Mouse (Mus musculus) erythroblast, embryonic 14.5 days (primary cell): ENCODE results near the gene Crtc1. TPM values are rescaled to one million over a fixed set of nuclear protein-coding genes. Genes with fewer than 3 reads are reported as not detected.

ENCODE experiments used
- H3K27me3 ChIP-seq: 2 replicates; pipeline ENCODE4 v1.6.1; 2012; ENCODE audit warnings: inconsistent platforms; ENCODE audit not compliant: control insufficient read depth
- H3K36me3 ChIP-seq: 2 replicates; pipeline ENCODE4 v1.6.1; 2012; ENCODE audit warnings: mild to moderate bottlenecking, inconsistent platforms; ENCODE audit not compliant: control insufficient read depth
- H3K4me1 ChIP-seq: 2 replicates; pipeline ENCODE4 v1.6.1; 2012; ENCODE audit warnings: inconsistent platforms; ENCODE audit not compliant: control insufficient read depth
- H3K4me3 ChIP-seq: replicated peaks from 2 replicates; pipeline ENCODE3; 2012; ENCODE audit warnings: moderate library complexity, mild to moderate bottlenecking, inconsistent platforms
- H3K9me3 ChIP-seq: 2 replicates; pipeline ENCODE4 v1.6.1; 2012; ENCODE audit warnings: low read length, inconsistent platforms, mixed read lengths; ENCODE audit not compliant: control insufficient read depth
- GATA1 ChIP-seq: IDR thresholded peaks from 2 replicates; pipeline ENCODE4 v1.6.1; 2012; ENCODE audit warnings: low read length, inconsistent platforms, mixed read lengths
- TAL1 ChIP-seq: IDR thresholded peaks from 3 replicates; pipeline ENCODE4 v1.6.1; 2012; ENCODE audit warnings: low read length, inconsistent platforms, mixed read lengths
- polyA plus RNA-seq: library from polyadenylated mRNA; stranded (reverse); fragments of >175 nt; gene quantifications from 2 replicates; pipeline ENCODE4 v1.2.3, GENCODE M21; 2012

The Crtc1 gene
- polyA plus RNA-seq, 1 experiment, result 1.8 TPM

GRCm38 (mm10) chr8:70476333-70477268 lies 37.2 kb upstream of the Crtc1 start, which contains the start of gene Klhl26:
Gene Klhl26, minus strand, starts transcription at chr8:70476968.
- Histone ChIP-seq H3K4me1 (peaks cover 48% of the 10 kb centered on the region), H3K4me3 (peak within 1 kb of the TSS; percentile 73), H3K27me3 (peaks cover 38% of the 10 kb centered on the region), H3K36me3 (peaks cover 30% of the 10 kb centered on the region), H3K9me3 (no peaks in the 10 kb centered on the region)
- TF ChIP-seq TAL1 (no peak), GATA1 (peak; percentile 24; the same call in 1 of the 2 replicates)

GRCm38 (mm10) chr8:70471856-70472255 lies 32.5 kb upstream of the Crtc1 start:
- no peaks in the 10 kb centered on the region for H3K9me3 ChIP-seq
- no peak for TF ChIP-seq TAL1
- TF ChIP-seq GATA1, result no peak
- no peak overlapping the region for H3K4me3 ChIP-seq
- H3K27me3 ChIP-seq, result no peaks in the 10 kb centered on the region
- peaks cover 57% of the 10 kb centered on the region for H3K4me1 ChIP-seq
- H3K36me3 ChIP-seq, result peaks cover 71% of the 10 kb centered on the region

- Histone ChIP-seq H3K36me3 (peaks cover 80% of the 10 kb centered on the region), H3K27me3 (no peaks in the 10 kb centered on the region), H3K9me3 (no peaks in the 10 kb centered on the region), H3K4me3 (no peak overlapping the region), H3K4me1 (peaks cover 43% of the 10 kb centered on the region)
- TF ChIP-seq GATA1, result no peak
- TF ChIP-seq TAL1, result no peak
Observed at GRCm38 (mm10) chr8:70469938-70470337, 30.6 kb upstream of the Crtc1 start.

- no peaks in the 10 kb centered on the region for H3K9me3 ChIP-seq
- TF ChIP-seq TAL1 (no peak), GATA1 (no peak)
- H3K27me3 ChIP-seq, result no peaks in the 10 kb centered on the region
- H3K4me3 ChIP-seq, result no peak overlapping the region
- peaks cover 78% of the 10 kb centered on the region for H3K36me3 ChIP-seq
- H3K4me1 ChIP-seq, result peaks cover 42% of the 10 kb centered on the region
Observed at GRCm38 (mm10) chr8:70469295-70469916, 30.0 kb upstream of the Crtc1 start.

DNA sequence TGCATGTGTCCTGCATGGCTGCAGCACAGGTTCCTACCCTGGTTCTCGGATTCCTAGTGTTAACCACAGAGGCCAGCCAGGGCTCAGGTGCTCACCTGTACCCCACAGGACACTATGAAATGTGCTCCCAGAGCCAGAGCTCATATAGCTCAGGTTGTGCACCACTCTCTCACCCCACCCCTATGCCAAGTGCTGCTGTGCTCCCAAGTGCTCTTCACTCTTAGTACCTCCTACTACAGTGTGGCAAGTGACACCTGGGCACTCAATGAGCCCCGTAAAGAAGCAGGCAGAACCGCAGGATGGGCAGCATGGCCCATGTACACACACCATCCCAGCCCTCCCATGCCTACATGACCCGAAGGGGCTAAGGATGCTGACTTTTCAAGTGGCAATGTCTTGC lies 29.4 kb upstream of the Crtc1 start:
- H3K9me3 ChIP-seq, result no peaks in the 10 kb centered on the region
- peaks cover 39% of the 10 kb centered on the region for H3K4me1 ChIP-seq
- H3K4me3 ChIP-seq, result no peak overlapping the region
- peaks cover 74% of the 10 kb centered on the region for H3K36me3 ChIP-seq
- TF ChIP-seq TAL1 (no peak), GATA1 (no peak)
- no peaks in the 10 kb centered on the region for H3K27me3 ChIP-seq

DNA sequence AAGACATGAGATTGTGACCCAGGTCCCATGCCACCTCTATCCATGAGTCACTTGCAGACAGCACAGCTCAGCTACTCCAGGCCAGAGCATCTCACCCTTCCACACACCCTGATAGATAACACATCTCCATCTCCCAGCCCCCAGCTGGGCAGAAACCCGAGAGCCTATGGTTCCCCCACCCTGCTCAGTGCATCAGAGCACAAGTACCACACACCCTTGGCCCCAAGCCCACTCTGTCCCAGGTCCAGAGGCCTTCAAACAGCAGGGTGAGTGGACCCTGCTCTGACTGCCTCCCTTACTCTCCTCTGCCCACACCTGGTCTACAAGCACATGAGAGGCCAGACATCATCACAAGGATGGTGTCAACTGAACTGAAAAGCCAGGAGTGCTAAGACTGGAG lies 28.5 kb upstream of the Crtc1 start:
- peaks cover 37% of the 10 kb centered on the region for H3K4me1 ChIP-seq
- TF ChIP-seq TAL1 (no peak), GATA1 (no peak)
- H3K36me3 ChIP-seq, result peaks cover 72% of the 10 kb centered on the region

DNA sequence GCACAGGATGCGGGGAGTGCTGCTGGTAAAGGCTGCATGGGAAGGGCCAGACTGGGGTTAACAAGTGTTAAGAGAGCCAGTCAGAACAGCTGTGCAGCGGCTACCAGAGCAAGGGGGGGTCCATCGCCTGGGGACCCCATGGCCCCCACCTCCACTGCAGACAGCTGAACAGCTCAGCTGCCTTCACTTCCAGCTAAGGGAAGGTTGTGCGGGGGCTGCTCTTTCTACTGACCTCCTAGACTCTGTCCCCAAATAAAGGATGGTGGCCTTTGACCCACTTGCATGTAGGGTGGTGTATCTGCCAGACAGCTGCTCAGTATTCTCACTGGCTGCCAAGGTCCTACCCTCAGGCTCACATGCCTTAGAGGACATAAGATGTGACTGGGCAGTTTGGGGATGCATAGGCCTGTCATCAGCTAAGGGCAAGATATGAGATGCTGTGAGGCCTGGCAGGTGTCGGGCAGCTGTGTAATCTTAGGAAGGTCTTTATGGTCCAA lies 27.9 kb upstream of the Crtc1 start:
- no peak for TF ChIP-seq GATA1
- TF ChIP-seq TAL1, result no peak
- no peaks in the 10 kb centered on the region for H3K27me3 ChIP-seq
- no peaks in the 10 kb centered on the region for H3K9me3 ChIP-seq
- H3K4me3 ChIP-seq, result no peak overlapping the region
- H3K4me1 ChIP-seq, result peaks cover 37% of the 10 kb centered on the region
- H3K36me3 ChIP-seq, result peaks cover 67% of the 10 kb centered on the region

More for the DNA sequence above, 28.5 kb upstream of the Crtc1 start:
- H3K4me3 ChIP-seq, result no peak overlapping the region
- H3K27me3 ChIP-seq, result no peaks in the 10 kb centered on the region
- no peaks in the 10 kb centered on the region for H3K9me3 ChIP-seq

- Histone ChIP-seq H3K4me1 (peaks cover 37% of the 10 kb centered on the region), H3K36me3 (peaks cover 65% of the 10 kb centered on the region), H3K4me3 (no peak overlapping the region), H3K27me3 (no peaks in the 10 kb centered on the region), H3K9me3 (no peaks in the 10 kb centered on the region)
- TF ChIP-seq GATA1, result no peak
- TF ChIP-seq TAL1, result no peak
Observed at GRCm38 (mm10) chr8:70466771-70467170, 27.4 kb upstream of the Crtc1 start.

GRCm38 (mm10) chr8:70466305-70466704 lies 26.9 kb upstream of the Crtc1 start:
- Histone ChIP-seq H3K27me3 (no peaks in the 10 kb centered on the region), H3K36me3 (peaks cover 61% of the 10 kb centered on the region), H3K4me3 (no peak overlapping the region), H3K4me1 (peaks cover 37% of the 10 kb centered on the region), H3K9me3 (no peaks in the 10 kb centered on the region)
- TF ChIP-seq TAL1, result no peak
- no peak for TF ChIP-seq GATA1
